Mouse (Mus musculus) testis, adult 2 months (tissue): ENCODE measurements around the gene Ankfy1.

Source experiments
- CTCF ChIP-seq: fragments of 200-500 bp; IDR thresholded peaks from 2 replicates; pipeline ENCODE4 v1.5.1; 2012; ENCODE audit warnings: low read depth, mild to moderate bottlenecking, inconsistent platforms, low read length, moderate library complexity; ENCODE audit not compliant: control insufficient read depth, insufficient read depth, insufficient replicate concordance
- POLR2A ChIP-seq: fragments of 200-500 bp; IDR thresholded peaks from 2 replicates; pipeline ENCODE4 v1.6.1; 2012; ENCODE audit warnings: low read depth, mild to moderate bottlenecking, inconsistent platforms, low read length, moderate library complexity; ENCODE audit not compliant: control insufficient read depth

GRCm38 (mm10) chr11:72770324-72770723 is 80.5 kb downstream of the Ankfy1 start:
- TF ChIP-seq POLR2A (no peak), CTCF (no peak)
